Mouse (Mus musculus): ENCODE results near the gene Pear1. TPM values are rescaled to one million over a fixed set of nuclear protein-coding genes. Genes with fewer than 3 reads are reported as not detected.

The Pear1 gene
- polyA plus RNA-seq, 1 experiment from 2014 or later: 8.4 TPM

GRCm38 (mm10) chr3:87753829-87754228 lies 70.3 kb downstream of the Pear1 start:
- Histone ChIP-seq H3K27me3 (replicated peaks; ENCODE audit: control insufficient read depth, insufficient read depth, low read length) (peaks cover 5% of the 10 kb centered on the region; the same call in 1 of the 2 replicates), H3K9ac (ENCODE audit: low read depth, low read length) (no peak overlapping the region), H3K4me3 (ENCODE audit: low read length) (no peak overlapping the region), H3K27ac (ENCODE audit: low read depth, low read length) (no peak overlapping the region), H3K36me3 (ENCODE audit: control insufficient read depth, insufficient read depth, low read length) (no peaks in the 10 kb centered on the region), H3K4me1 (ENCODE audit: control insufficient read depth, insufficient read depth, low read depth, low read length) (peaks cover 3% of the 10 kb centered on the region), H3K9me3 (ENCODE audit: control insufficient read depth, low read length) (no peaks in the 10 kb centered on the region), H3K4me2 (ENCODE audit: low read length) (no peak overlapping the region)
- no peak for ATAC-seq
- 80% methylated on average over 13 of the region's 13 CpGs for WGBS

DNA sequence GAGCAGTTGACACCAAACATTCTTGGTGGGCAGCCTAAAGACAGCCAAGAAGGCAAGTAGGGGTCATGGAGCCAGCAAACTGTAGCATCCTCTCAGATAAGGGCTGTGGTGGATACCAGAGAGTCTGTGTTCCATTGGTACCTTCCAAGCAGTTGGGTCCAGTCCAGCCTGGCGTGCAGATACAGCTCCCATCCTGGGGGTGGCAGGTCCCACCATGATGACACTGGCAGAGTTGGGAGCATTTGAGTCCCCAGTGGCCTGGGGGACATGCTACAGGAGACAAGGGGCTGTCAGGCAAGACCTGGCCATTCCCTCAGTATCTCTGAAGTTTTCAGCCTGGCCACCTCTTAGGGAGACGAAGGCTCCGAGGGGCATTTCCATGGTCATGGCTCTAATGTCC lies 71.5 kb downstream of the Pear1 start:
- Histone ChIP-seq H3K9ac (ENCODE audit: low read depth, low read length) (no peak overlapping the region), H3K4me2 (ENCODE audit: low read length) (no peak overlapping the region), H3K36me3 (ENCODE audit: control insufficient read depth, insufficient read depth, low read length) (no peaks in the 10 kb centered on the region), H3K27me3 (replicated peaks; ENCODE audit: control insufficient read depth, insufficient read depth, low read length) (peaks cover 5% of the 10 kb centered on the region; the same call in 1 of the 2 replicates), H3K4me1 (ENCODE audit: control insufficient read depth, insufficient read depth, low read depth, low read length) (peaks cover 3% of the 10 kb centered on the region), H3K27ac (ENCODE audit: low read depth, low read length) (no peak overlapping the region), H3K4me3 (ENCODE audit: low read length) (no peak overlapping the region), H3K9me3 (ENCODE audit: control insufficient read depth, low read length) (no peaks in the 10 kb centered on the region)
- 82% methylated on average over 3 of the region's 3 CpGs for WGBS
- ATAC-seq: no peak

GRCm38 (mm10) chr3:87749977-87750376 lies 74.1 kb downstream of the Pear1 start:
- Histone ChIP-seq H3K9ac (ENCODE audit: low read depth, low read length) (no peak overlapping the region), H3K36me3 (ENCODE audit: control insufficient read depth, insufficient read depth, low read length) (no peaks in the 10 kb centered on the region), H3K27me3 (replicated peaks; ENCODE audit: control insufficient read depth, insufficient read depth, low read length) (0 out of 2 replicates have a peak, but pooled peaks cover under 1% of the 10 kb centered on the region), H3K4me1 (ENCODE audit: control insufficient read depth, insufficient read depth, low read depth, low read length) (peaks cover 2% of the 10 kb centered on the region), H3K4me3 (ENCODE audit: low read length) (no peak overlapping the region), H3K4me2 (ENCODE audit: low read length) (no peak overlapping the region), H3K9me3 (ENCODE audit: control insufficient read depth, low read length) (no peaks in the 10 kb centered on the region), H3K27ac (ENCODE audit: low read depth, low read length) (no peak overlapping the region)
- WGBS: 88% methylated on average over 12 of the region's 12 CpGs
- no peak for ATAC-seq

DNA sequence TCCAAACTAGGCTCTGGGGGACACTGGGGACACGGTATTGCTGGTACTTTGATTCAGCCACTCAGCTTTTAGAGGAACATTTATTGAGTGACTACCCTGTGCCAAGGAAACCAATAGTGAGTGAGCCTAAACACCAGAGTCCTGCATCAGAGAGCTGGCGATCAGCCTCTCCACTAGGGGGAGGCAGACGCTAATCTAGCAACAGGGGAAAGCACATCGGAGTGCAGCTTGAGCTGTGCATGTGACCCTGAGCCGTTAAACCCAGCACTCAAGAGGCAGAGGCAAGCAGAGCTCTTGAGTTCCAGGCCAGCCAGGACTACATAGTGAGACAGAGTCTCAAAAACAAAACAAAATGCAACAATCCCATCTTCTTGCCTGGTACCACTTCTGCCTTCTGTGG lies 75.1 kb downstream of the Pear1 start:
- Histone ChIP-seq H3K9me3 (ENCODE audit: control insufficient read depth, low read length) (no peaks in the 10 kb centered on the region), H3K27ac (ENCODE audit: low read depth, low read length) (no peak overlapping the region), H3K4me3 (ENCODE audit: low read length) (no peak overlapping the region), H3K36me3 (ENCODE audit: control insufficient read depth, insufficient read depth, low read length) (no peaks in the 10 kb centered on the region), H3K4me2 (ENCODE audit: low read length) (no peak overlapping the region), H3K27me3 (replicated peaks; ENCODE audit: control insufficient read depth, insufficient read depth, low read length) (no peaks in the 10 kb centered on the region), H3K9ac (ENCODE audit: low read depth, low read length) (no peak overlapping the region), H3K4me1 (ENCODE audit: control insufficient read depth, insufficient read depth, low read depth, low read length) (peaks cover 2% of the 10 kb centered on the region)
- ATAC-seq: no peak
- WGBS: 15% methylated on average over 5 of the region's 5 CpGs

DNA sequence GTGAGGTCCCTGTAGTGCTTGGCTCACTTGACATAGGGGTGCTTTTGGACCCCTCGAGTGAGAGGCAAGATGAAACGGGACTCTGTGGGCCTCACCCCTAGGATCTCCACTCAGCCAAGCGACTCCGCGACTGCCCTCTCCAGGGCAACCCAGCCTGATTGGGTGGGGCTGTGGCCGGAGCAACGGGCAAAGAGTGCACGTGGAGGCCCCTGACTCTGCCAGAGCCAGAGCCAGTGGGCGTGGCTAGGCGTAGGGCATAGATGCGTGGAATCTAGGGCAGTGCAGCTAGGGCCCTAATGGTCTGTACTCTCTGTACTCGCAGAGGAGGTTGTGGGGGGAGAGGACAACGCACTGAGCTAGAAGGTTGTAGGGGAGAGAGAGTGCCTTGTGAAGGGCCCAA lies 75.7 kb downstream of the Pear1 start, which contains the start of gene Lrrc71:
Lrrc71 (minus strand) TSS at position 195 of the 400 bp plus-strand sequence.
- WGBS: 49% methylated on average over 13 of the region's 13 CpGs
- Histone ChIP-seq H3K27ac (ENCODE audit: low read depth, low read length) (no peak within 1 kb of the TSS), H3K9me3 (ENCODE audit: control insufficient read depth, low read length) (no peaks in the 10 kb centered on the region), H3K4me1 (ENCODE audit: control insufficient read depth, insufficient read depth, low read depth, low read length) (peaks cover 2% of the 10 kb centered on the region), H3K36me3 (ENCODE audit: control insufficient read depth, insufficient read depth, low read length) (no peaks in the 10 kb centered on the region), H3K9ac (ENCODE audit: low read depth, low read length) (no peak within 1 kb of the TSS), H3K4me3 (ENCODE audit: low read length) (no peak within 1 kb of the TSS), H3K27me3 (replicated peaks; ENCODE audit: control insufficient read depth, insufficient read depth, low read length) (no peaks in the 10 kb centered on the region), H3K4me2 (ENCODE audit: low read length) (no peak within 1 kb of the TSS)
- no peak for ATAC-seq

DNA sequence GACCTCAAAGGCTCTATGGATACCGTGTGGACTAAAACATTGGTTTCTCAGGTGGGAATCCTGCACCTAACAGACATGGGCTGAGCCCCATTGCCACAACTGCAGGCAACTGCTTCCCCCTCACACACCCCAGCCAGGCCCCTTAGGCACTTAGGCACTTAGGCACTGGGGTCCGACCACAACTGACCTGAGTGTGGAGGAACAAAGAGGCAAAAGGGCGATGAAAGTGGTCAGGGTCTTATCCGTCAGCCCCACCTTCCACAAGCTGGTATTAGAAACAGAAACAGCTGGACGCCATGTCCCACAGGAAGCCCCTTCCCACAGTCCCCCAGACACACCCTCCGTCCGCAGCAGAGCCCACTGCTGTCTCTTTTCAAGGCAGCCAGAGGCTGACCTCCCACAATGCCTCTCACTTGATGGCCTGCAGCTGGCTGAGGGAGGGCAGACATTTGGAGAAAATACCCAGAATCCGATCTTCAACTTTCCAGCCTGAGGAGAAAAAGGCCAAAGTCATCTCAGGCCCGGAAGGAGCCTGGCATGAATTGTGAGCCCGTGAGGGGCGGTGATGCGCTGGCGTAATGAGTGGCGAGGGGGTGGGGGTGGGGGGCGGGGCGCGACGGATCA lies 79.0 kb downstream of the Pear1 start:
- H3K27ac ChIP-seq (ENCODE audit: low read depth, low read length): no peak overlapping the region
- WGBS: 36% methylated on average over 18 of the region's 18 CpGs
- ATAC-seq: no peak
- peak overlapping the region; percentile 42 for H3K4me2 ChIP-seq (ENCODE audit: low read length)
- H3K36me3 ChIP-seq (ENCODE audit: control insufficient read depth, insufficient read depth, low read length): no peaks in the 10 kb centered on the region
- H3K4me1 ChIP-seq (ENCODE audit: control insufficient read depth, insufficient read depth, low read depth, low read length): peaks cover 2% of the 10 kb centered on the region
- peak overlapping the region; percentile 30 for H3K9ac ChIP-seq (ENCODE audit: low read depth, low read length)
- H3K9me3 ChIP-seq (ENCODE audit: control insufficient read depth, low read length): no peaks in the 10 kb centered on the region
- no peaks in the 10 kb centered on the region for H3K27me3 ChIP-seq (replicated peaks; ENCODE audit: control insufficient read depth, insufficient read depth, low read length)
- no peak overlapping the region for H3K4me3 ChIP-seq (ENCODE audit: low read length)

- 85% methylated on average over 4 of the region's 4 CpGs for WGBS
- ATAC-seq: no peak
These were observed 80.2 kb downstream of the Pear1 start for GRCm38 (mm10) chr3:87743927-87744326.

GRCm38 (mm10) chr3:87742735-87743134 lies 81.4 kb downstream of the Pear1 start:
- WGBS: 88% methylated on average over 16 of the region's 16 CpGs
- Histone ChIP-seq H3K27ac (ENCODE audit: low read depth, low read length) (no peak overlapping the region), H3K4me1 (ENCODE audit: control insufficient read depth, insufficient read depth, low read depth, low read length) (peaks cover 2% of the 10 kb centered on the region), H3K27me3 (replicated peaks; ENCODE audit: control insufficient read depth, insufficient read depth, low read length) (no peaks in the 10 kb centered on the region), H3K9ac (ENCODE audit: low read depth, low read length) (no peak overlapping the region), H3K4me3 (ENCODE audit: low read length) (no peak overlapping the region), H3K36me3 (ENCODE audit: control insufficient read depth, insufficient read depth, low read length) (no peaks in the 10 kb centered on the region; the same call in none of the 2 replicates), H3K4me2 (ENCODE audit: low read length) (no peak overlapping the region), H3K9me3 (ENCODE audit: control insufficient read depth, low read length) (no peaks in the 10 kb centered on the region)
- ATAC-seq: no peak

More at GRCm38 (mm10) chr3:87743927-87744326, 80.2 kb downstream of the Pear1 start:
- Histone ChIP-seq H3K4me1 (ENCODE audit: control insufficient read depth, insufficient read depth, low read depth, low read length) (peaks cover 2% of the 10 kb centered on the region), H3K9me3 (ENCODE audit: control insufficient read depth, low read length) (no peaks in the 10 kb centered on the region), H3K9ac (ENCODE audit: low read depth, low read length) (no peak overlapping the region), H3K4me3 (ENCODE audit: low read length) (no peak overlapping the region), H3K27me3 (replicated peaks; ENCODE audit: control insufficient read depth, insufficient read depth, low read length) (no peaks in the 10 kb centered on the region), H3K27ac (ENCODE audit: low read depth, low read length) (no peak overlapping the region), H3K4me2 (ENCODE audit: low read length) (no peak overlapping the region), H3K36me3 (ENCODE audit: control insufficient read depth, insufficient read depth, low read length) (no peaks in the 10 kb centered on the region)

GRCm38 (mm10) chr3:87742013-87742412 lies 82.1 kb downstream of the Pear1 start:
- no peak overlapping the region for H3K27ac ChIP-seq (ENCODE audit: low read depth, low read length)
- H3K27me3 ChIP-seq (replicated peaks; ENCODE audit: control insufficient read depth, insufficient read depth, low read length): no peaks in the 10 kb centered on the region
- no peaks in the 10 kb centered on the region for H3K9me3 ChIP-seq (ENCODE audit: control insufficient read depth, low read length)
- WGBS: 87% methylated on average over 3 of the region's 3 CpGs
- peaks cover 7% of the 10 kb centered on the region for H3K36me3 ChIP-seq (ENCODE audit: control insufficient read depth, insufficient read depth, low read length)
- H3K4me1 ChIP-seq (ENCODE audit: control insufficient read depth, insufficient read depth, low read depth, low read length): peaks cover 2% of the 10 kb centered on the region
- no peak overlapping the region for H3K9ac ChIP-seq (ENCODE audit: low read depth, low read length)
- ATAC-seq: no peak
- no peak overlapping the region for H3K4me3 ChIP-seq (ENCODE audit: low read length)
- H3K4me2 ChIP-seq (ENCODE audit: low read length): no peak overlapping the region

All from hindbrain, embryonic 16.5 days (tissue).